Mouse (Mus musculus): ENCODE results near the gene Jam3.

DNA sequence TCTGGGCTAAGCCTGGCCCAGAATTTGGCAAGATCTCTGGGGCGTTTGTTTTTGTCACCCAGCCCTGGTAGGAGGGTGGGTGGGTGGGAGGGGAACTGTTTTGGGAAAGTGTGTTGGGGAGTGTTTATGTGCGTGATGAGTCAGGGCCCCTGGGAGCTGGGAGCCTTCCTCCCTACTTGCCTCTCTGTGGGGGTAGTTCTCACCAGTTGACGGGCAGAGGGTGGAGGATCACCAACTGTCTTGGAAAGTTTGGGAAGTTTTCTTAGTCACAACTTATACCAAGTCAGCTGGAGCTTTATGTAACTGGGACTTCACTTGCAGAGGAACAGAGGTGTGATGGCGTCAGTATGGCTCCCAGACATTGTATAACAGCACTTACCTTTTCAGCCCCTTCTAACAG, 23.7 kb upstream of the Jam3 start:
- TF ChIP-seq BHLHE40 (IDR thresholded peaks at IDR 0.05; ENCODE audit: low read depth, low read length) (no peak), CHD1 (IDR thresholded peaks at IDR 0.05; ENCODE audit: low read depth, low read length) (no peak), CTCF (conservative IDR thresholded peaks at IDR 0.05 in 1 of 2, IDR thresholded peaks at IDR 0.05 in 1 of 2; ENCODE audit: low read depth in 2 of 2, low read length in 2 of 2) (no peak), POLR2A (IDR thresholded peaks at IDR 0.05; ENCODE audit: low read depth, low read length) (no peak), NELFE (IDR thresholded peaks at IDR 0.05; ENCODE audit: low read depth, low read length) (no peak), MXI1 (IDR thresholded peaks at IDR 0.05; ENCODE audit: low read depth, low read length) (no peak), JUND (conservative IDR thresholded peaks at IDR 0.05; ENCODE audit: low read depth, low read length) (no peak), ZNF384 (IDR thresholded peaks at IDR 0.05; ENCODE audit: low read depth, low read length) (no peak), IRF4 (IDR thresholded peaks at IDR 0.05; ENCODE audit: low read depth, low read length) (no peak), MAX (IDR thresholded peaks at IDR 0.05; ENCODE audit: low read length) (no peak), USF1 (IDR thresholded peaks at IDR 0.05; ENCODE audit: low read depth, low read length) (no peak), ZMIZ1 (IDR thresholded peaks at IDR 0.05; ENCODE audit: low read depth, low read length) (no peak), RAD21 (IDR thresholded peaks at IDR 0.05; ENCODE audit: low read depth, low read length) (no peak)

Measured in CH12.LX (cell line).